Mouse (Mus musculus) E14TG2a.4 (cell line): ENCODE measurements around the gene Tmem40.

ENCODE experiments used
- H3K27me3 ChIP-seq: 2 replicates; pipeline ENCODE4 v1.6.1; 2014; ENCODE audit warnings: low read length, control low read depth; ENCODE audit not compliant: insufficient read depth
- H3K36me3 ChIP-seq: 2 replicates; pipeline ENCODE4 v1.6.1; 2014; ENCODE audit warnings: low read length, control low read depth; ENCODE audit not compliant: insufficient read depth
- H3K4me1 ChIP-seq: replicated peaks from 2 replicates; pipeline ENCODE4 v1.6.1; 2014; ENCODE audit warnings: low read depth, low read length, control low read depth
- H3K4me3 ChIP-seq: replicated peaks from 2 replicates; pipeline ENCODE4 v1.5.1; 2014; ENCODE audit warnings: mild to moderate bottlenecking, low read length
- H3K9me3 ChIP-seq: 2 replicates; pipeline ENCODE4 v1.6.1; 2014; ENCODE audit warnings: low read length, control low read depth
- CTCF ChIP-seq: conservative IDR thresholded peaks from 2 replicates; pipeline ENCODE4 v1.5.1; 2014; ENCODE audit warnings: low read length
- NANOG ChIP-seq: IDR thresholded peaks from 2 replicates; pipeline ENCODE4 v1.6.1; 2014; ENCODE audit warnings: borderline replicate concordance, low read length, mixed read lengths
- POU5F1 ChIP-seq: IDR thresholded peaks from 2 replicates; pipeline ENCODE4 v1.6.1; 2014; ENCODE audit warnings: low read length, borderline replicate concordance

Tmem40 gene

GRCm38 (mm10) chr6:115773966-115774413 lies 11.8 kb upstream of the Tmem40 start:
- TF ChIP-seq POU5F1 (no peak), CTCF (no peak), NANOG (no peak)

GRCm38 (mm10) chr6:115772604-115773003 lies 10.4 kb upstream of the Tmem40 start:
- Histone ChIP-seq H3K4me3 (no peak overlapping the region), H3K9me3 (no peaks in the 10 kb centered on the region), H3K4me1 (peaks cover 42% of the 10 kb centered on the region), H3K36me3 (no peaks in the 10 kb centered on the region), H3K27me3 (no peaks in the 10 kb centered on the region)
- TF ChIP-seq POU5F1 (no peak), CTCF (no peak), NANOG (no peak)

More at GRCm38 (mm10) chr6:115773966-115774413, 11.8 kb upstream of the Tmem40 start:
- Histone ChIP-seq H3K4me1 (peaks cover 32% of the 10 kb centered on the region), H3K27me3 (no peaks in the 10 kb centered on the region), H3K4me3 (peak overlapping the region; percentile 76), H3K9me3 (no peaks in the 10 kb centered on the region), H3K36me3 (peaks cover 6% of the 10 kb centered on the region)

- peaks cover 46% of the 10 kb centered on the region for H3K4me1 ChIP-seq
- no peaks in the 10 kb centered on the region for H3K36me3 ChIP-seq
- no peaks in the 10 kb centered on the region for H3K27me3 ChIP-seq
- no peak for TF ChIP-seq NANOG
- peak; percentile 63 for TF ChIP-seq CTCF
- H3K9me3 ChIP-seq = no peaks in the 10 kb centered on the region
- H3K4me3 ChIP-seq = no peak overlapping the region
Observed at GRCm38 (mm10) chr6:115772201-115772600, 10.0 kb upstream of the Tmem40 start.

- TF ChIP-seq CTCF = no peak
- no peaks in the 10 kb centered on the region for H3K9me3 ChIP-seq
- peaks cover 44% of the 10 kb centered on the region for H3K4me1 ChIP-seq
- no peaks in the 10 kb centered on the region for H3K36me3 ChIP-seq
- no peak overlapping the region for H3K4me3 ChIP-seq
- H3K27me3 ChIP-seq = no peaks in the 10 kb centered on the region
Observed at GRCm38 (mm10) chr6:115770852-115771251, 8.6 kb upstream of the Tmem40 start.

- H3K9me3 ChIP-seq = no peaks in the 10 kb centered on the region
- H3K27me3 ChIP-seq = no peaks in the 10 kb centered on the region
- H3K4me3 ChIP-seq = no peak overlapping the region
- no peak for TF ChIP-seq POU5F1
- peak; percentile 53 for TF ChIP-seq CTCF
- no peaks in the 10 kb centered on the region for H3K36me3 ChIP-seq
- peaks cover 43% of the 10 kb centered on the region for H3K4me1 ChIP-seq
Observed at GRCm38 (mm10) chr6:115770059-115770670, 8.0 kb upstream of the Tmem40 start.

GRCm38 (mm10) chr6:115768207-115768606 lies 6.0 kb upstream of the Tmem40 start:
- no peak for TF ChIP-seq CTCF
- TF ChIP-seq POU5F1 = no peak
- TF ChIP-seq NANOG = no peak
- Histone ChIP-seq H3K27me3 (no peaks in the 10 kb centered on the region), H3K4me1 (peaks cover 48% of the 10 kb centered on the region), H3K4me3 (no peak overlapping the region), H3K36me3 (no peaks in the 10 kb centered on the region), H3K9me3 (no peaks in the 10 kb centered on the region)

GRCm38 (mm10) chr6:115767357-115767756 lies 5.1 kb upstream of the Tmem40 start:
- TF ChIP-seq POU5F1 = no peak
- no peak for TF ChIP-seq CTCF
- TF ChIP-seq NANOG = no peak
- H3K9me3 ChIP-seq = no peaks in the 10 kb centered on the region
- no peaks in the 10 kb centered on the region for H3K27me3 ChIP-seq
- peaks cover 55% of the 10 kb centered on the region for H3K4me1 ChIP-seq
- H3K4me3 ChIP-seq = 0 out of 2 replicates have a peak overlapping the region, but pooled peaks have one; percentile 13
- no peaks in the 10 kb centered on the region for H3K36me3 ChIP-seq

GRCm38 (mm10) chr6:115764179-115764578 lies 2.0 kb upstream of the Tmem40 start:
- H3K36me3 ChIP-seq = no peaks in the 10 kb centered on the region
- peaks cover 87% of the 10 kb centered on the region for H3K4me1 ChIP-seq
- TF ChIP-seq NANOG = no peak
- no peaks in the 10 kb centered on the region for H3K9me3 ChIP-seq
- H3K27me3 ChIP-seq = no peaks in the 10 kb centered on the region
- H3K4me3 ChIP-seq = peak overlapping the region; percentile 49

- H3K36me3 ChIP-seq = no peaks in the 10 kb centered on the region
Observed at GRCm38 (mm10) chr6:115760982-115761381, 1.2 kb downstream of the Tmem40 start.

More at GRCm38 (mm10) chr6:115760982-115761381, 1.2 kb downstream of the Tmem40 start:
- Histone ChIP-seq H3K9me3 (no peaks in the 10 kb centered on the region), H3K4me3 (no peak overlapping the region; the same call in 1 of the 2 replicates), H3K4me1 (peaks cover 80% of the 10 kb centered on the region), H3K27me3 (no peaks in the 10 kb centered on the region)
- TF ChIP-seq POU5F1 = no peak
- TF ChIP-seq NANOG = no peak
- TF ChIP-seq CTCF = no peak
